Comparison of ENCODE assay signal across 12 mouse cellular contexts in the genomic region with DNA sequence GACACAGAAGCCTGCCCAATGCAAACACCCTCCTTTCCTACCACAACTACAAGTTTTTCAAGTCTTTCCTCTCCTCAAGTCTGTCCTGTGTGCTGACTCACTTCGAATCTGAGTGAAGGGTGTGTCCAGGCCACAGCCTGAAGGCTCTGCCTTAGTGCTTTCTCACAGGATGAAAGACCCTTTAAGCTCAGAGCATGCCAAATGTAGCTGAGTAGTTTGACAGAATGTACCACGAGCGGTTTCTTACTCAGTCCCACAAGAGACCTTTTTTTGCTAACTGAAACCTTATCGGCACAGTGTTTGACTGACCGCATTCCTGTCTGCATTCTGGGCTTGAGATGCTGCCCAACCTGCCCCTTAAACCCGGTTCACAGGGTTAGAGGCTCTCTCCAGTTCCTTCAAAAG.
DNase-seq lines count a peak whose midpoint lies in the region; ATAC-seq and TF ChIP-seq lines count a peak whose summit lies in the region.
"Had no signal": no experiment of that assay in that cellular context is flagged by ENCODE, and none has a peak within 500 bp of the region (broad histone marks: within the 10 kb centered on the region; RNA-seq: fewer than 3 reads in every experiment).

No protein-coding gene starts in this region.

- DNase-seq in heart, adult 2 months, result no peak
- DNase-seq in heart, postnatal 14 days, result no peak
- no peak for DNase-seq in intestine, embryonic 14.5 days (ENCODE audit: low spot score)
- no peak for DNase-seq in left cerebral cortex, postnatal 10 days (ENCODE audit: extremely low spot score in 1 of 2, low spot score in 2 of 2)
- no peak for DNase-seq in kidney, postnatal 14 days
- DNase-seq in Muller cell, postnatal 12 days (ENCODE audit: inconsistent ontology term), result no peak
- DNase-seq: adrenal gland, adult 8-10 months; cerebellum, adult 9-11 months had no signal

- no peak for TF ChIP-seq EP300 in heart, adult 2 months (IDR thresholded peaks at IDR 0.05; ENCODE audit: insufficient read depth, low read depth, low read length)

- no peak overlapping the region for H3K9ac ChIP-seq in heart, adult 2 months (ENCODE audit: low read depth, low read length)
- H3K9ac ChIP-seq in intestine, embryonic 14.5 days (ENCODE audit: low read length), result no peak overlapping the region
- H3K9ac ChIP-seq: liver, embryonic 12.5 days; neural tube, embryonic 13.5 days had no signal

- intact Hi-C loops in heart, adult 2 months (cut with DNase I), result no loop called here
- intact Hi-C loops in heart, postnatal 14 days (cut with DNase I), result no loop called here
- intact Hi-C loops in left cerebral cortex, postnatal 10 days (cut with DNase I), result no loop called here

- H3K4me3 ChIP-seq in heart, adult 2 months, result no peak overlapping the region
- no peak overlapping the region for H3K4me3 ChIP-seq in intestine, embryonic 14.5 days (ENCODE audit: low read depth, low read length)
- H3K4me3 ChIP-seq: liver, embryonic 12.5 days; neural tube, embryonic 13.5 days had no signal

- peak overlapping the region; percentile 58 for H3K27ac ChIP-seq in heart, adult 2 months
- no peak overlapping the region for H3K27ac ChIP-seq in intestine, embryonic 14.5 days (ENCODE audit: low read depth)
- H3K27ac ChIP-seq: liver, embryonic 12.5 days; neural tube, embryonic 13.5 days had no signal

- TF ChIP-seq POLR2A in heart, adult 2 months (IDR thresholded peaks at IDR 0.05; ENCODE audit: insufficient read depth, low read depth, low read length), result no peak

- H3K4me2 ChIP-seq in intestine, embryonic 14.5 days (ENCODE audit: low read length), result no peak overlapping the region
- H3K4me2 ChIP-seq: liver, embryonic 12.5 days; neural tube, embryonic 13.5 days had no signal

- no peaks in the 10 kb centered on the region for H3K79me2 ChIP-seq in heart, adult 2 months (replicated peaks; ENCODE audit: control insufficient read depth, insufficient read depth, low read length)

- no peaks in the 10 kb centered on the region for H3K27me3 ChIP-seq in heart, adult 2 months (ENCODE audit: control insufficient read depth, insufficient read depth, low read length)
- no peaks in the 10 kb centered on the region for H3K27me3 ChIP-seq in intestine, embryonic 14.5 days (replicated peaks; ENCODE audit: control insufficient read depth, insufficient read depth, low read length)
- H3K27me3 ChIP-seq: liver, embryonic 12.5 days; neural tube, embryonic 13.5 days had no signal

- no peak for TF ChIP-seq CTCF in heart, adult 2 months (IDR thresholded peaks at IDR 0.05)

- H3K36me3 ChIP-seq in heart, adult 2 months (ENCODE audit: control insufficient read depth, insufficient read depth, low read length), result no peaks in the 10 kb centered on the region; the same call in 1 of the 2 replicates
- H3K36me3 ChIP-seq in intestine, embryonic 14.5 days (ENCODE audit: control insufficient read depth, insufficient read depth, low read length), result no peaks in the 10 kb centered on the region
- H3K36me3 ChIP-seq: liver, embryonic 12.5 days; neural tube, embryonic 13.5 days had no signal

- whole genome bisulfite sequencing in heart, adult 2 months, result 29% methylated on average over 6 of the region's 6 CpGs
- WGBS in intestine, embryonic 14.5 days, result 57% methylated on average over 6 of the region's 6 CpGs

- ATAC-seq in common myeloid progenitor, adult 5-6 weeks (replicated peaks; ENCODE audit: low read depth, poor library complexity, severe bottlenecking), result peak; percentile 97
- peak; percentile 83 for ATAC-seq in intestine, embryonic 14.5 days (replicated peaks; ENCODE audit: low FRiP score, low TSS enrichment, low read depth)
- ATAC-seq in megakaryocyte-erythroid progenitor cell, adult 5-6 weeks (replicated peaks; ENCODE audit: low FRiP score, low TSS enrichment, poor library complexity, severe bottlenecking), result peak; percentile 61
- ATAC-seq: liver, embryonic 12.5 days had no signal

- no peaks in the 10 kb centered on the region for H3K9me3 ChIP-seq in intestine, embryonic 14.5 days (ENCODE audit: control insufficient read depth, low read length)
- H3K9me3 ChIP-seq: liver, embryonic 12.5 days; neural tube, embryonic 13.5 days had no signal

- H3K4me1 ChIP-seq in heart, adult 2 months (ENCODE audit: control insufficient read depth, insufficient read depth, low read length), result peaks cover 7% of the 10 kb centered on the region
- peaks cover 5% of the 10 kb centered on the region; the same call in 1 of the 2 replicates for H3K4me1 ChIP-seq in intestine, embryonic 14.5 days (replicated peaks; ENCODE audit: control insufficient read depth, insufficient read depth, low read length)
- H3K4me1 ChIP-seq: neural tube, embryonic 13.5 days had no signal
